Mouse (Mus musculus): Measurements from ENCODE around the gene Gm14781. TPM values are rescaled to one million over a fixed set of nuclear protein-coding genes. Genes with fewer than 3 reads are reported as not detected.

Gm14781 gene
- not detected for polyA plus RNA-seq (2014; fragmentation: Illumina TruSeq; extraction: RNeasy Lipid Tissue Mini Kit (QIAGEN cat#74804); ENCODE audit: low read depth, low replicate concordance)

GRCm38 (mm10) chrX:91631894-91632293, at the start of gene Gm14781:
TSS of gene Gm14781 (plus strand) at chrX:91632194.

Other genes with a start within 250 kb of the Gm14781 start
- gene Gm5072, start 239.7 kb upstream of the Gm14781 start, polyA plus RNA-seq (2014; fragmentation: Illumina TruSeq; extraction: RNeasy Lipid Tissue Mini Kit (QIAGEN cat#74804); ENCODE audit: low read depth, low replicate concordance): not detected
- not detected for gene Gm8914, start 152.1 kb upstream of the Gm14781 start, polyA plus RNA-seq (2014; fragmentation: Illumina TruSeq; extraction: RNeasy Lipid Tissue Mini Kit (QIAGEN cat#74804); ENCODE audit: low read depth, low replicate concordance)
- not detected for gene 1700084M14Rik, start 56.3 kb upstream of the Gm14781 start, polyA plus RNA-seq (2014; fragmentation: Illumina TruSeq; extraction: RNeasy Lipid Tissue Mini Kit (QIAGEN cat#74804); ENCODE audit: low read depth, low replicate concordance)
- not detected for gene Mageb5, start 150.8 kb downstream of the Gm14781 start, polyA plus RNA-seq (2014; fragmentation: Illumina TruSeq; extraction: RNeasy Lipid Tissue Mini Kit (QIAGEN cat#74804); ENCODE audit: low read depth, low replicate concordance)